Mouse (Mus musculus): ENCODE results near the gene Fzd10.
A peak's percentile ranks its signal among the peaks of the same experiment; 100 is the strongest.

Gene Fzd10

DNA sequence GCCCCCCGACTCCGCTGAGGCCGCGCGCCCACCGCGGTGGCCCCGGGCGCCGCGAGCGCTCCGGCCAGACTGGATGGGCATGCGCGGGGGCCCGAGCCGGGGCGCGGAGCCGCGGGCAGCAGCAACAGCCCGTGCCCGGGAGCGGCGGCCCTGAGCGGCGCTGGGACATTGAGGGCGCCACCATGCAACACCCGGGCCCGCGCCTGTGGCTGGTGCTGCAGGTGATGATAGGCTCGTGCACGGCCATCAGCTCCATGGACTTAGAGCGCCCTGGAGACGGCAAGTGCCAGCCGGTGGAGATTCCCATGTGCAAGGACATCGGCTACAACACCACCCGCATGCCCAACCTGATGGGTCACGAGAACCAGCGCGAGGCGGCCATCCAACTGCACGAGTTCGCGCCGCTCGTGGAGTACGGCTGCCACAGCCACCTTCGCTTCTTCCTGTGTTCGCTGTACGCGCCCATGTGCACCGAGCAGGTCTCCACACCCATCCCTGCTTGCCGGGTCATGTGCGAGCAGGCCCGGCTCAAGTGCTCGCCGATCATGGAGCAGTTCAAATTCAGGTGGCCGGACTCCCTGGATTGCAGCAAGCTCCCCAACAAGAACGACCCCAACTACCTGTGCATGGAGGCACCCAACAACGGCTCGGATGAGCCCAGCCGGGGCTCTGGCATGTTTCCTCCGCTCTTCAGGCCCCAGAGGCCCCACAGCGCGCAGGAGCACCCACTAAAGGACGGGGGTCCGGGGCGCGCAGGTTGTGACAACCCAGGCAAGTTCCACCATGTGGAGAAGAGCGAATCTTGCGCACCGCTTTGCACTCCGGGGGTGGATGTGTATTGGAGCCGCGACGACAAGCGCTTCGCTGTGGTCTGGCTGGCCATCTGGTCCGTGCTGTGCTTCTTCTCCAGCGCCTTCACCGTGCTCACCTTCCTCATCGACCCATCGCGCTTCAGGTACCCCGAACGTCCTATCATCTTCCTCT, 684 bp downstream of the Fzd10 start:
- DNase-seq (ENCODE audit: low read depth, low spot score), result peak; percentile 7

DNA sequence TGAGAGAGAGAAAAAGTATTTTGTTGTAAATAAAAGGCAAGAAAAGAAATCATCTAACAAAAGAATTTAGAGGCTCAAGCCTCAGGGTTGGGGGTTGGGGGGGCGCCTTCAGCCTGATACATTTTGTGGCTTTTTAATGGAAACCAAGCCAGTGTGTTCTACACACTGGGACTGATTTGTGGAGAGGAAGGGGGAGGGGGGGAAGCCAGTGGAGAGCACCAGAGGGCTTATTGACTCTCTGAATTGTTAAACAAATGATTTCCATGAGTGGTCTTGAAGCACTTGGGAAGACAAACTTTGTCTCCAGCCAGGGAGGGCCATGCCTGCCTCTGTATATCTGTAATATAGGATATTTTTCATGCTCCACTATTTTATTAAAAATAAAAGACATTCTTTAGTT, 3.0 kb downstream of the Fzd10 start:
- no peak for DNase-seq (ENCODE audit: low read depth, low spot score)

DNA sequence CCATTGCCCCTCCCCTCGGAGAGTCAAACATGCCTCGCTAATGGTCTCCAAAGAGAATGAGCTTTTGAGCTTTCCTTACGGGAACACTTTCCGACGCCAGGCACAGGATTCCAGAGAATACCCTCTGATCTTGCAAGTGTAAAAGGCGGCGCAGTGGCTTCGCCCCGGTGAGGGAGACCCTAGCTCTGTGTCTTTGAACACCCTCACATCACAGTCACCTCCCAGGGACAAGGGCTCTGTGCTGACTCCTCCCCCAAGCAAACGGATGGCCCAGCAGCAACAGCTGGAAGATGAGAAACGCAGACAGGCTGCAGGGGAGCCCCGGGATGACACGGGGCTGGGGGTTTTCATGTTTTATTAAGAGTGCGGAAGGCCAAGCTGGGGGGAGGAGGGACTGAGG, 6.0 kb downstream of the Fzd10 start:
- no peak for DNase-seq (ENCODE audit: low read depth, low spot score)

DNA sequence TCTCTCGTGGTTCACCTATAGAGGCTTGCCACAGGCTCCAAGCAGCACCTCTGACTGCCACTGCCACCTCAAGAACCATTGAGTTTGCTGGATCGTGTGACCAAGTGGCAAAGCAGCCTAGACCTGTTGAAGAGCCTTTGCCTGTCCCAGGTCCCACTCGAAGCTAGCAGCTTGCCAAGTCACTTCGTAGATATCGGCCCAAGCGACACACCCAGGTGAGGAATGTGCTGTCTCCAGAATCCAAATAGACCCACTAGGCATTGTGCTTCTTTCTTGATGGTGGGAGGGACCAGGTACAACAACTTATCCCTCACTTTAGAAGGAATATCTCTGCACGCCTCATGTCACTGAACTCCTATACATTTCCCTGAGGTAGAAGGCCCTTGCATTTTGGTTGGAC, 8.4 kb downstream of the Fzd10 start:
- DNase-seq (ENCODE audit: low read depth, low spot score), result no peak

DNA sequence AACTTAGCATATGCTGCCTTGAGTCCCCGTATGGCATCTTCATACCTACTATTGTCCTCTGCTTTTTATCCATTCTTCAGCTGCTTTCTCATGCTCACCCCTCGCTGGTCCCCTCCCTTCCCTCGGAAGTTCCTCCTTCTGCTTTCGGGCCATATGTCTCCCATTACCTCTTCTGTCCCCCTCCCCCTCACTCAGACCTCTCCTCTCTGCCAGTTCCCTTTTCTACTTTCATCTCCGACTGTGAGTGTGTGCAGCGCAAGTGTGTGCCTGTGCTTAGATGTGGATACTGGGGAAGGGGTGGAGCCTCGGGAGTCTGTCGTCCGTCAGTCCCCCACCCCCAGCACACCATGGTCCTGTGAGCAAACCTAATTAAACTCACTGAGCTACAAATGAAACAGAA, 17.0 kb downstream of the Fzd10 start:
- no peak for DNase-seq (ENCODE audit: low read depth, low spot score)

DNA sequence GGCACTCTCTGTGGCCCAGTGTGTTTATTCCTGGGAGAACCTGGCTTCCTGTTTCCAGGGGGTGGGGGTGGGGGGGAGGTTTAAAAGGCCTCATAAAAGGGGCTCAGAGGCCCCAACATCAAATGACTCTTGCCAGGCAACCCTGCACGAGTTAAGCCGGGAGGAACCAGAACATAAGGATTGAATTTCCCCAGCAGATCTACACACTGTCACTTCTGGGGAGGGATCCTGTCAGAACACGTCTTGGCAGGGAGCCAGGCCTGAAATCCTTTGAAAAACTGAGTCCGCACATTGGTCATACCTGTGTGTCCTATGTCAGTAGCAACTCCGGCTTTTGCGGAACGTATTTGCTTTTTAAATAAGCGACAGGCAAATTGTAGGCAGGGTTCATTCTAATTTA, 19.3 kb downstream of the Fzd10 start:
- DNase-seq (ENCODE audit: low read depth, low spot score), result no peak

DNA sequence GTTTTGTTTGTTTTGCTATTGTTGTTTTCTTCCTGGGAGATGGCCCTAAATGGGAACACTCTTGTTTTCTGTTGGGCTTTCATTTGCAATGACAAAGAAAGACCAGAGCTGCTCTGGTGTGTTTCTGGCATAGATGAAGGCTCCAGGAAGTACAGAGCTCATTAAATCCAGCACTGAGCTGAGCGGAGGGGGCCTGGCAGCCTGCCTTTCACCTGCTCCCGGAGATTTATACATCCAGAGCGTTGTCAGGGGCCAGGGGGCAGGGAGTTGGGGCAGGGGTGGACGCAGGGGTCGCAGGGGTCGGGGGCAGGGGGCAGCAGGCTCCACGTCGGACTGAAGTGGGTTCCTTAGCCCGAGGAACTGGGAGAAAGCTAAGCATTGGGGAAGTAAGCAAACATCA, 19.8 kb downstream of the Fzd10 start:
- no peak for DNase-seq (ENCODE audit: low read depth, low spot score)

DNA sequence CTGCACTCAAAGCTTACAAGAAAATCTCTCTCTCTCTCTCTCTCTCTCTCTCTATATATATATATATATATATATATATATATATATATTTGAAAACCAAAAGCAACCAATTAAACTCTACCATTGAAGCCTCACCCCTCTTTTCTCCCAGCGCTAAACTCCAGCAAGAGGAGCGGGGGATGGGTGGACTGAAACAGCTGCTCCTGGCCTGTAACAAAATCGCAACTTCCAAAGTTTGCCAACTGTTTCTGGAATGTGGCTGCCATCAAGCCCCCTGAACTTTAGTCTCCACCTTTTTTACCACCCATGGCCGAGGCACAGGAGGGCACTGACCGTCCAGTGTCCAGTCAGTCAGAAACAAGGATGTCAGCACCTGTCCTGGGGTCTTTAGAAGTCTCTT, 27.1 kb downstream of the Fzd10 start:
- DNase-seq (ENCODE audit: low read depth, low spot score), result no peak

DNA sequence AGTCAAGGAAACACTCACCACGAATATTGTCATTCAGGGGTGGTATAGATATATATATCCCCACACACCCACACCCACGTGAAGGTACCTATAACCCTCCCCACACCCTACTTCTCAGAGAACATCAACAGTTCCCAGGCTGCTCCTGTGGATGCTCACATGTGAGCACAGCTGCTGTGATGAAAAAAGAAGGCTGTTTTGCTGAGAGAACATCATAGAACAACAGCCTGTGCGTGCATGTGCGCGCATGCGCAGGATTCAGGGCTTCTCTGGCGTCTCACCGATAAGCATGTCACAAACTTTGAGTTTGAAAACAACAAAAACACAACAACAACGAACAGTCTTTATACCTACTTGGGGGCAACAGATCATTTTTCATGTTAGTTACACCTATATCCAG, 36.0 kb downstream of the Fzd10 start:
- peak; percentile 22 for DNase-seq (ENCODE audit: low read depth, low spot score)

DNA sequence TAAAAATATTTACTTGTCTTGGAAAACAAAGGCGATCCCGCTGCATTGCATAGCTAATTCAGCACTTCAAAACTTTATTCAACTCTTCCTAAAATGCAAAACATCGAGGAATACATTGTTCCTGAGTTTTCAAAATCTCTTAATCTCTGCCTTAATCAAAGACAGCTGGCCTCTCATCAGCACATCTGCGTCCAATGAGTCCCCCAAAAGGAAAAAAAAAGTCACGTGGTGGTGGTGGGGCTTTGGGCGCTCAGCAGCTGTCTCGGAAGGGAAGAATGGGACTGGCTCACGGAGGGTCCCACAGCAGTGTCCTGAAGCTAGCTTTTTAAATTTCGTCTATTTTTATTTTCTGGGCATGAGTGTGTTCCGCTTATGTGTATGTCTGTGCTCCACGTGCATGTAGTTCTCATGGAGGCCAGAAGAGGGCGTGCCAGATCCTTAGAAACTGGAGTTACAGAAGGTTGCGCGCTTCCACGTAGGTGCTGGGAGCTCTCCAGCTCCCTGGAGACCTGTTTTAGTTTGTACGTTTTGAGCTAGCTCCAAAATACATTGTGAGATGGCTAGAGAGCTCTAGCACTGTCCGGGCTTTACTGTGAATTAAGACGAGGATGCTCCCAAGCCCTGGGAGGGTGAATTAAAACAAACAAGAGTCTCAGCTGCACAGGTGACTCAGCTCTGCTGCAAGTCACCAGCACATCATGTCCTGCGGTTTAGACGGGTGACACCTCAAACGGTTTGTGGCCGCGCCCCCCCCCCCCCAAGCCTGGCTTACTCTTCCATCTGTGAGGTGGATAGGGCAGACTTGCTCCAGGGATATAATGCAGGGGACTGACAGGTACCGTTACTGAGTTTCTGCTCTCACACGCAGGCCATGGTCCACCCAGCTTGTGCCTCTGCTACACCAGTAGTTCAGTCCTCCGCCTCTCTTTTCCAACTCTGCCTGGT, 36.7 kb downstream of the Fzd10 start:
- no peak for DNase-seq (ENCODE audit: low read depth, low spot score)

DNA sequence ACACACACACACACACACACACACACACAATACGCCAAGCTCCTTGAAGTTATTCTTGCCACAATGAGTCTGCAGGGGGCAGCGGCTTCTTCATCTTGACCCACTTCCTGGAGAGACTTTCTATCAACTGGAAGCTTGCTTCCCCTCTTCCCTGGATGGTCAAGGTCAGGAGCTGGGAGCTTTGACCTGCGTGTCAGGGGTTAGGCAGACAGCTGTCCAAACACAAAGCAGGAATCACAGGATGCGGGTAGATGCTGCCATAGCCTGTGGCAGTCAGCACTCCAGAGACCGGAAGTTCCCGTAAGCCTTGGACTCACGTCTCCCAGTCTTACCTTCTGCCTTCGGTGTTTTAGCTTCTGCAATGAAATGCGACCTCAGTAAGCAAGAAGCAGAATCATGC, 38.1 kb downstream of the Fzd10 start:
- DNase-seq (ENCODE audit: low read depth, low spot score), result no peak

DNA sequence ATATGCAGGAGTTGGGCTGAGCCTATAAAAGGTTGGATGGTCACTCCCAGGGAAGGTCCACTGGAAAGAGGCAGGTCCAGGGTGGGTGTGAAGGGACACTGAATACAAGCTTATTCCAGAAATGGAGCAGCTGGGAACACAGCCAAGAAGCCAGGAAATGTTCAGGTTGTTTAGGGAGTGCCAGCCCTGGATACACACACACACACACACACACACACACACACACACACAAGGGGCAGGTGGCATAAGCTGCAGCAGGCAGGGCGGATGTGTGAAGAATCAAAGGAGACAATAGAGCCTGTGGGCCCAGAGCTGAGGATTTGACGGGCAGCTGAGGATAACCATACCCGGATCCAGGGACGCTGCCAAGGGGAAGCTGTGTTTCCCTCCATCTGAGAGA, 42.4 kb downstream of the Fzd10 start:
- DNase-seq (ENCODE audit: low read depth, low spot score), result no peak

DNA sequence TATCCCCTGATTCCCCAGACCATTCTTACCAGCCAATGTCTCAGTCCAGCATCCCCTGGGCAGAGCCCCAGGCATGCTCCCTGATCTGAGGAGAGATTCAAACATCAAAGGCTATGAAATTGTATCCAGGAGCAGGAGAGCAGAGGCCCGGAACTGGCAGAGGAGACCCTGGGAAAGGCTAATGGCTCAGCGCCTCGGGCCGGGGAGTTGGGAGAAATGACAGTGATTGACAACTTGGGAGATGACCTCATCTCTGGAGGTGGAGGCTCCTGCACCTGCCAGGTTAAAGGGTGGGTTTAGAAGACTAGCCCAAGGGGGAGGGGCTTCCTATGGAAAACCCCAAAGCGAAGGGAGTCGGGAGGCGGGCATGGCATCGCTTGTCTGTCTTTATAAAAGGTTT, 45.1 kb downstream of the Fzd10 start:
- no peak for DNase-seq (ENCODE audit: low read depth, low spot score)

DNA sequence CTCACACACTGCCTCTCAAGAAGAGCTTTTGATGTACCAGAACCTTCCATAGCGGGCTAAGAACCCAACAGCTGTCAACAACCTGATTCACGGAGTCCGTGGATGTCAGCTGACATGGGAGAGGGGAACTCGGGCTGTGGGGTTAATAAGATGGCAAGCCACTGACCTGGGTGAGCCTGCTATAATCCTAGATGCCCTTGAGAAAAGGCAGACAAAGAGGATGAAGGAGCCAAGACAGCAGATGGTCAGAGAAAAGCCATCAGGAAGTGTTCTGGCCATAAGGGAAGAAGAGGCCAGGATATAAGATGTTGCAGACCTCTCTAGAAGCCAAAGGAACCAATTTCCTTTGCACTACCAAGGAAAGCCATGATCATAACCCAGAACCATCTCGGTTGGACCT, 45.6 kb downstream of the Fzd10 start:
- no peak for DNase-seq (ENCODE audit: low read depth, low spot score)

DNA sequence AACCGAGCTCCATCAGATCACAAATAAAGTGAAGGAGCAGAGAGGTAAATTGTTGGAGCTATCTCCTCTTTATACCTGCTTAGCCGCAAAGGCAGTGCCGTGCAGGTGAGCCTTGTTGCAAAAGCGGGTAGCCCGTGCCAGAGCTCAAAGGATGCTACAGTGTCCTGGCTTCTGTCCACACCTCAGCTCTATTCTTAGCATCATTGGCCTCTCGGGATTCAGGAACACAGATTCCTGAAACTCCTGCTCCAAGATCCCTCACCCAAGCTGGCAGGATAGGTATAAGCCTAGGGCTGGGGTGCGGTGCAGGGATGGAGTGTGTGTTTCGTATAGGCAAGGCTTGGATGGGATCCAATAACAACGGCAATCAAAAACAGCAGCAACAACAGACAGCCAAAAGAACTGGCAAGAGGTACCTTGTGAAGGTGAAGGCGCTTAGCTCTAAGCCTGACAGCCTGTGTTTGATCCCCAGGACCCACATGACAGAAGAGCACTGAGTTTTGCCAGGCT, 46.6 kb downstream of the Fzd10 start:
- DNase-seq (ENCODE audit: low read depth, low spot score), result no peak

DNA sequence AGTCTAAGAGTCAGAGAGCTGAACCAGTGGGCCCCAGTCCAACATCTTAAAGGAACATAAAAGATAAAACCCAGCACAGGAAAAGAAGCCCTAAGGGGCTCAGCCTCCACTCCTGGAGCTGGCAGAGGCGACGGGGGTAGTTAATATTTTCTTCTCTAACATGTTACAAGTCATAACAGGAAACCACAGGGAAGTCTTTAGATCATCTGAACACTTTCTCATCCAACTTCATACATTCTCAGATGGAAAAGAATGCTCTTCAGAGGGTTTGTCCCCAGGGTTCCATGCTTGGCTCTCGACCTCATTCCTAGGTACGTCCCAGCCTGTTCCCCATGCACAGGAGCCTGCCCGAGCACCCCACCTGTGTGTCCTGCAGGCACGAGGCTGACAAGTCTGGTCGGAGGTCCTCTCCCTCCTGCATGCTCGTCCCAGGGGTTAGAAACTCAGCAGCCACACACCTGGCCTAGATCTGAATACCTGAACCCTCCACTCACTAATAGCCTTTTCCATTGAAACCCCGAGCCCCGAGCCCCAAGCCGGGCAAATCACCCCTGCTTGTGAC, 48.8 kb downstream of the Fzd10 start:
- no peak for DNase-seq (ENCODE audit: low read depth, low spot score)

All from CD4-positive, CD25-positive, alpha-beta regulatory T cell, adult 2 months (primary cell).